Mouse (Mus musculus): ENCODE results near the gene Tmed8. TPM values are rescaled to one million over a fixed set of nuclear protein-coding genes. Genes with fewer than 3 reads are reported as not detected.

Gene Tmed8
- polyA plus RNA-seq, 1 experiment from 2014 or later: 3.8 TPM

GRCm38 (mm10) chr12:87131619-87132018 lies 68.6 kb downstream of the Tmed8 start:
- 77% methylated on average over 3 of the region's 3 CpGs for WGBS
- H3K4me3 ChIP-seq: no peak overlapping the region
- no peaks in the 10 kb centered on the region for H3K9me3 ChIP-seq
- no peak for ATAC-seq (ENCODE audit: low read depth)
- no peak overlapping the region for H3K4me2 ChIP-seq
- H3K36me3 ChIP-seq: peaks cover 64% of the 10 kb centered on the region
- no peaks in the 10 kb centered on the region for H3K27me3 ChIP-seq
- H3K27ac ChIP-seq (replicated peaks): 0 out of 2 replicates have a peak overlapping the region, but pooled peaks have one; percentile 28
- no peaks in the 10 kb centered on the region for H3K4me1 ChIP-seq (replicated peaks)
- no peak overlapping the region for H3K9ac ChIP-seq

GRCm38 (mm10) chr12:87131181-87131580 lies 69.1 kb downstream of the Tmed8 start:
- ATAC-seq (ENCODE audit: low read depth): no peak
- 59% methylated on average over 2 of the region's 2 CpGs for WGBS
- Histone ChIP-seq H3K27ac (replicated peaks) (0 out of 2 replicates have a peak overlapping the region, but pooled peaks have one; percentile 28), H3K4me1 (replicated peaks) (no peaks in the 10 kb centered on the region), H3K4me3 (no peak overlapping the region), H3K9ac (no peak overlapping the region), H3K27me3 (no peaks in the 10 kb centered on the region), H3K4me2 (no peak overlapping the region), H3K36me3 (peaks cover 64% of the 10 kb centered on the region), H3K9me3 (no peaks in the 10 kb centered on the region)

GRCm38 (mm10) chr12:87130224-87130623 lies 70.0 kb downstream of the Tmed8 start:
- 93% methylated on average over 4 of the region's 4 CpGs for WGBS
- Histone ChIP-seq H3K9me3 (no peaks in the 10 kb centered on the region), H3K9ac (no peak overlapping the region), H3K27ac (replicated peaks) (no peak overlapping the region), H3K4me2 (no peak overlapping the region), H3K27me3 (no peaks in the 10 kb centered on the region), H3K4me3 (no peak overlapping the region), H3K4me1 (replicated peaks) (no peaks in the 10 kb centered on the region), H3K36me3 (peaks cover 60% of the 10 kb centered on the region)
- ATAC-seq (ENCODE audit: low read depth): no peak

GRCm38 (mm10) chr12:87127256-87127655 lies 73.0 kb downstream of the Tmed8 start:
- H3K27me3 ChIP-seq: no peaks in the 10 kb centered on the region
- WGBS: 79% methylated on average over 4 of the region's 4 CpGs
- H3K4me2 ChIP-seq: no peak overlapping the region
- H3K9me3 ChIP-seq: no peaks in the 10 kb centered on the region
- ATAC-seq (ENCODE audit: low read depth): no peak
- H3K4me3 ChIP-seq: no peak overlapping the region
- no peak overlapping the region for H3K27ac ChIP-seq (replicated peaks)
- H3K9ac ChIP-seq: no peak overlapping the region
- no peaks in the 10 kb centered on the region for H3K4me1 ChIP-seq (replicated peaks)
- H3K36me3 ChIP-seq: peaks cover 58% of the 10 kb centered on the region

- Histone ChIP-seq H3K9me3 (no peaks in the 10 kb centered on the region), H3K36me3 (peaks cover 52% of the 10 kb centered on the region), H3K4me1 (replicated peaks) (no peaks in the 10 kb centered on the region), H3K9ac (no peak overlapping the region), H3K27ac (replicated peaks) (no peak overlapping the region), H3K4me2 (no peak overlapping the region), H3K27me3 (no peaks in the 10 kb centered on the region), H3K4me3 (no peak overlapping the region)
- 92% methylated on average over 4 of the region's 4 CpGs for WGBS
- ATAC-seq (ENCODE audit: low read depth): no peak
These were observed 78.2 kb downstream of the Tmed8 start for GRCm38 (mm10) chr12:87121918-87122589.

Other genes starting within 250 kb of the Tmed8 start
- gene Zdhhc22, start 210.0 kb downstream of the Tmed8 start, polyA plus RNA-seq (2015; fragmentation: Nextera tagmentation; extraction: Ambion mirVana): 17.1 and 23.5 TPM in 2 replicates
- 6.1 and 7.1 TPM in 2 replicates for gene Tmem63c, start 179.1 kb downstream of the Tmed8 start, polyA plus RNA-seq (2015; fragmentation: Nextera tagmentation; extraction: Ambion mirVana)
- gene Ngb, start 97.9 kb downstream of the Tmed8 start, polyA plus RNA-seq (2015; fragmentation: Nextera tagmentation; extraction: Ambion mirVana): 1.0 and 1.2 TPM in 2 replicates
- 23.6 and 28.0 TPM in 2 replicates for gene Gstz1, start 53.3 kb downstream of the Tmed8 start, polyA plus RNA-seq (2015; fragmentation: Nextera tagmentation; extraction: Ambion mirVana)
- 11.4 and 12.4 TPM in 2 replicates for gene Pomt2, start 52.5 kb downstream of the Tmed8 start, polyA plus RNA-seq (2015; fragmentation: Nextera tagmentation; extraction: Ambion mirVana)
- 1.7 and 2.1 TPM in 2 replicates for gene Samd15, start 731 bp downstream of the Tmed8 start, polyA plus RNA-seq (2015; fragmentation: Nextera tagmentation; extraction: Ambion mirVana)
- gene Noxred1, start 38.3 kb upstream of the Tmed8 start, polyA plus RNA-seq (2015; fragmentation: Nextera tagmentation; extraction: Ambion mirVana): 1.6 and 1.7 TPM in 2 replicates
- gene Vipas39, start 65.8 kb upstream of the Tmed8 start, polyA plus RNA-seq (2015; fragmentation: Nextera tagmentation; extraction: Ambion mirVana): 56.9 and 58.2 TPM in 2 replicates
- 196 and 211 TPM in 2 replicates for gene Ahsa1, start 66.0 kb upstream of the Tmed8 start, polyA plus RNA-seq (2015; fragmentation: Nextera tagmentation; extraction: Ambion mirVana)
- 0.60 and 0.61 TPM in 2 replicates for gene Ism2, start 99.3 kb upstream of the Tmed8 start, polyA plus RNA-seq (2015; fragmentation: Nextera tagmentation; extraction: Ambion mirVana)
- 63.9 and 65.1 TPM in 2 replicates for gene Sptlc2, start 187.9 kb upstream of the Tmed8 start, polyA plus RNA-seq (2015; fragmentation: Nextera tagmentation; extraction: Ambion mirVana)
- 293 and 311 TPM in 2 replicates for gene Slirp, start 243.4 kb upstream of the Tmed8 start, polyA plus RNA-seq (2015; fragmentation: Nextera tagmentation; extraction: Ambion mirVana)
- 41.7 and 43.9 TPM in 2 replicates for gene Alkbh1, start 243.6 kb upstream of the Tmed8 start, polyA plus RNA-seq (2015; fragmentation: Nextera tagmentation; extraction: Ambion mirVana)